In genomic region chr8:95354606-95355005, GRCm38 (mm10) we compare ENCODE assay signal across 18 mouse cellular contexts. TPM values are rescaled to one million over a fixed set of nuclear protein-coding genes. Genes with fewer than 3 reads are reported as not detected.
DNase-seq lines count a peak whose midpoint lies in the region; ATAC-seq lines count a peak whose summit lies in the region.
"Had no signal": no experiment of that assay in that cellular context is flagged by ENCODE, and none has a peak within 500 bp of the region (broad histone marks: within the 10 kb centered on the region; RNA-seq: fewer than 3 reads in every experiment).

No protein-coding gene starts in this region.

- no peaks in the 10 kb centered on the region for H3K9me3 ChIP-seq in heart, embryonic 10.5 days
- H3K9me3 ChIP-seq in lung, embryonic 16.5 days (ENCODE audit: control insufficient read depth, low read length): no peaks in the 10 kb centered on the region
- H3K9me3 ChIP-seq in stomach, embryonic 15.5 days: no peaks in the 10 kb centered on the region
- H3K9me3 ChIP-seq: embryonic facial prominence, embryonic 10.5 days had no signal

- H3K4me3 ChIP-seq in heart, embryonic 10.5 days: peak overlapping the region; percentile 86
- H3K4me3 ChIP-seq in lung, embryonic 16.5 days (ENCODE audit: low read length): no peak overlapping the region
- no peak overlapping the region; the same call in 1 of the 2 replicates for H3K4me3 ChIP-seq in stomach, embryonic 15.5 days (replicated peaks)

- DNase-seq in heart, embryonic 10.5 days (ENCODE audit: low spot score): no peak
- no peak for DNase-seq in heart, postnatal 10 days
- DNase-seq in lung, adult 18-20 months: peak; percentile 76 to 81
- no peak for DNase-seq in lung, postnatal 14 days
- DNase-seq in layer of hippocampus, adult 18-20 months (ENCODE audit: low spot score in 2 of 2): no peak
- no peak for DNase-seq in right cerebral cortex, postnatal 36 days (ENCODE audit: low spot score in 2 of 2)
- DNase-seq: B cell, adult 2 months; cerebellum, postnatal 10 days had no signal

- peak overlapping the region; percentile 93 for H3K27ac ChIP-seq in heart, embryonic 10.5 days
- H3K27ac ChIP-seq in lung, embryonic 16.5 days (ENCODE audit: low read length): no peak overlapping the region
- H3K27ac ChIP-seq in stomach, embryonic 15.5 days: no peak overlapping the region
- H3K27ac ChIP-seq: embryonic facial prominence, embryonic 10.5 days had no signal

- H3K27me3 ChIP-seq in heart, embryonic 10.5 days (ENCODE audit: insufficient read depth, poor library complexity, severe bottlenecking): no peaks in the 10 kb centered on the region
- no peaks in the 10 kb centered on the region for H3K27me3 ChIP-seq in lung, embryonic 16.5 days (ENCODE audit: control insufficient read depth, insufficient read depth, low read depth, low read length)
- no peaks in the 10 kb centered on the region for H3K27me3 ChIP-seq in stomach, embryonic 15.5 days (replicated peaks)

- no peak for ATAC-seq in lung, embryonic 16.5 days (ENCODE audit: low read depth)
- ATAC-seq in stomach, embryonic 15.5 days (ENCODE audit: insufficient read depth, low FRiP score, low read depth): no peak
- ATAC-seq: intestine, postnatal 0 days had no signal

- peaks cover 13% of the 10 kb centered on the region for H3K36me3 ChIP-seq in heart, embryonic 10.5 days
- H3K36me3 ChIP-seq in lung, embryonic 16.5 days (ENCODE audit: control insufficient read depth, insufficient read depth, low read length): no peaks in the 10 kb centered on the region
- no peaks in the 10 kb centered on the region for H3K36me3 ChIP-seq in stomach, embryonic 15.5 days
- H3K36me3 ChIP-seq: embryonic facial prominence, embryonic 10.5 days; G1E had no signal

- peak overlapping the region; percentile 8; the same call in 1 of the 2 replicates for H3K9ac ChIP-seq in lung, embryonic 16.5 days (ENCODE audit: low read length)
- no peak overlapping the region for H3K9ac ChIP-seq in stomach, embryonic 15.5 days

- H3K4me2 ChIP-seq in lung, embryonic 16.5 days (ENCODE audit: low read depth, low read length): no peak overlapping the region
- H3K4me2 ChIP-seq in stomach, embryonic 15.5 days: peak overlapping the region; percentile 88
- H3K4me2 ChIP-seq: liver, embryonic 11.5 days had no signal

- H3K4me1 ChIP-seq in heart, embryonic 10.5 days: peaks cover 82% of the 10 kb centered on the region
- peaks cover 33% of the 10 kb centered on the region for H3K4me1 ChIP-seq in lung, embryonic 16.5 days (replicated peaks; ENCODE audit: control insufficient read depth, insufficient read depth, low read length)
- peaks cover 32% of the 10 kb centered on the region for H3K4me1 ChIP-seq in stomach, embryonic 15.5 days

- intact Hi-C loops in heart, postnatal 10 days (cut with DNase I): loop anchor here (5.0 kb wide), 1 partner anchor 38 kb away; no protein-coding TSS in a partner anchor

- 82% methylated on average over 2 of the region's 2 CpGs for WGBS in heart, embryonic 10.5 days
- WGBS in lung, embryonic 16.5 days: 78% methylated on average over 2 of the region's 2 CpGs
- 91% methylated on average over 2 of the region's 2 CpGs for WGBS in stomach, embryonic 15.5 days

RNA-seq across cellular contexts. Expression of gene Mmp15, which starts 2.5 kb away (rescaled TPM):
- 30.9 and 50.2 TPM in 2 replicates for polyA plus RNA-seq in heart, embryonic 10.5 days (2016; fragmentation: Nextera tagmentation; extraction: Ambion mirVana)
- 100 to 1,000 TPM; 113 to 155 TPM for total RNA-seq in heart, postnatal 10 days (2021)
- polyA plus RNA-seq in lung, embryonic 16.5 days (2015; fragmentation: Nextera tagmentation; extraction: Ambion mirVana): 13.1 and 14.1 TPM in 2 replicates
- 17.0 and 20.0 TPM in 2 replicates for polyA plus RNA-seq in stomach, embryonic 15.5 days (2015; fragmentation: Nextera tagmentation; extraction: Ambion mirVana)
- 10 to 100 TPM; 13.4 to 13.6 TPM for total RNA-seq in layer of hippocampus, adult 18-20 months (2021)

RNA-seq across cellular contexts. Expression of gene Usb1, which starts 22.5 kb away (rescaled TPM):
- polyA plus RNA-seq in heart, embryonic 10.5 days (2016; fragmentation: Nextera tagmentation; extraction: Ambion mirVana): 31.5 and 33.0 TPM in 2 replicates
- 10 to 100 TPM; 17.2 to 23.9 TPM for total RNA-seq in heart, postnatal 10 days (2021)
- polyA plus RNA-seq in lung, embryonic 16.5 days (2015; fragmentation: Nextera tagmentation; extraction: Ambion mirVana): 39.6 and 45.5 TPM in 2 replicates
- polyA plus RNA-seq in stomach, embryonic 15.5 days (2015; fragmentation: Nextera tagmentation; extraction: Ambion mirVana): 36.1 and 38.5 TPM in 2 replicates
- 10 to 100 TPM in 1 of 2 experiments, 1 to 10 TPM in 1; 9.8 to 11.2 TPM for total RNA-seq in layer of hippocampus, adult 18-20 months (2021)

RNA-seq across cellular contexts. Expression of gene Zfp319, which starts 22.9 kb away (rescaled TPM):
- polyA plus RNA-seq in heart, embryonic 10.5 days (2016; fragmentation: Nextera tagmentation; extraction: Ambion mirVana): 7.5 TPM in 2 replicates
- total RNA-seq in heart, postnatal 10 days (2021): 10 to 100 TPM; 12.2 to 13.9 TPM
- polyA plus RNA-seq in lung, embryonic 16.5 days (2015; fragmentation: Nextera tagmentation; extraction: Ambion mirVana): 8.5 and 9.8 TPM in 2 replicates
- polyA plus RNA-seq in stomach, embryonic 15.5 days (2015; fragmentation: Nextera tagmentation; extraction: Ambion mirVana): 6.2 and 7.2 TPM in 2 replicates
- total RNA-seq in layer of hippocampus, adult 18-20 months (2021): 10 to 100 TPM; 17.6 to 18.5 TPM

RNA-seq across cellular contexts. Expression of gene Tepp, which starts 44.2 kb away (rescaled TPM):
- not detected in 2 replicates for polyA plus RNA-seq in heart, embryonic 10.5 days (2016; fragmentation: Nextera tagmentation; extraction: Ambion mirVana)
- total RNA-seq in heart, postnatal 10 days (2021): not detected
- polyA plus RNA-seq in lung, embryonic 16.5 days (2015; fragmentation: Nextera tagmentation; extraction: Ambion mirVana): 0.45 and 0.80 TPM in 2 replicates
- 0.23 and 0.48 TPM in 2 replicates for polyA plus RNA-seq in stomach, embryonic 15.5 days (2015; fragmentation: Nextera tagmentation; extraction: Ambion mirVana)
- total RNA-seq in layer of hippocampus, adult 18-20 months (2021): under 1 TPM in 1 of 2 experiments, not detected in 1; 0.57 TPM
- total RNA-seq: G1E; gastrocnemius, adult 8-10 months; megakaryocyte-erythroid progenitor cell, adult 5-6 weeks had no signal
- polyA plus RNA-seq: embryonic facial prominence, embryonic 10.5 days; G1E; intestine, postnatal 0 days; large intestine, adult 2 months; liver, embryonic 11.5 days; small intestine, adult 2 months had no signal

RNA-seq across cellular contexts. Expression of gene Cngb1, which starts 48.2 kb away (rescaled TPM):
- 0.17 TPM in 1 of 2 replicates, not detected in the other for polyA plus RNA-seq in heart, embryonic 10.5 days (2016; fragmentation: Nextera tagmentation; extraction: Ambion mirVana)
- 1 to 10 TPM; 1.5 to 3.2 TPM for total RNA-seq in heart, postnatal 10 days (2021)
- 0.94 and 1.6 TPM in 2 replicates for polyA plus RNA-seq in lung, embryonic 16.5 days (2015; fragmentation: Nextera tagmentation; extraction: Ambion mirVana)
- 0.59 and 1.1 TPM in 2 replicates for polyA plus RNA-seq in stomach, embryonic 15.5 days (2015; fragmentation: Nextera tagmentation; extraction: Ambion mirVana)
- total RNA-seq in layer of hippocampus, adult 18-20 months (2021): under 1 TPM; 0.76 to 0.79 TPM
- polyA plus RNA-seq: embryonic facial prominence, embryonic 10.5 days; G1E had no signal

Comparison
In these comparisons a context has a peak if more than half of its experiments do, and no peak if none do; other contexts are left out.
1. DNase-seq: peak in lung, adult 18-20 months (2 of 2); none in heart, embryonic 10.5 days (single experiment), heart, postnatal 10 days (0 of 2), lung, postnatal 14 days (single experiment), layer of hippocampus, adult 18-20 months (0 of 2) and right cerebral cortex, postnatal 36 days (0 of 2).